Comparison of ENCODE assay signal across 9 mouse cellular contexts in genomic region chr2:4260324-4261058, GRCm38 (mm10).
DNase-seq lines count a peak whose midpoint lies in the region; ATAC-seq lines count a peak whose summit lies in the region.
"Had no signal": no experiment of that assay in that cellular context is flagged by ENCODE, and none has a peak within 500 bp of the region (broad histone marks: within the 10 kb centered on the region; RNA-seq: fewer than 3 reads in every experiment).

No protein-coding gene starts in this region.

- peaks cover 7% of the 10 kb centered on the region for H3K4me1 ChIP-seq in forebrain, embryonic 13.5 days
- H3K4me1 ChIP-seq in midbrain, embryonic 10.5 days = peaks cover 18% of the 10 kb centered on the region

- no peaks in the 10 kb centered on the region for H3K27me3 ChIP-seq in forebrain, embryonic 13.5 days
- H3K27me3 ChIP-seq in midbrain, embryonic 10.5 days (ENCODE audit: low read depth, poor library complexity, severe bottlenecking) = peaks cover 16% of the 10 kb centered on the region

- DNase-seq in 3T3-L1 (ENCODE audit: low read depth, low spot score) = peak; percentile 12
- DNase-seq in Muller cell, postnatal 12 days (ENCODE audit: inconsistent ontology term) = peak; percentile 81
- DNase-seq in midbrain, embryonic 10.5 days (ENCODE audit: low spot score) = peak; percentile 56
- DNase-seq in testis, postnatal 14 days (ENCODE audit: low spot score) = no peak
- no peak for DNase-seq in left cerebral cortex, postnatal 25 days (ENCODE audit: low spot score in 2 of 2)
- DNase-seq: liver had no signal

- H3K9me3 ChIP-seq in forebrain, embryonic 13.5 days (replicated peaks) = no peaks in the 10 kb centered on the region
- no peaks in the 10 kb centered on the region for H3K9me3 ChIP-seq in midbrain, embryonic 10.5 days (replicated peaks)

- no peaks in the 10 kb centered on the region for H3K36me3 ChIP-seq in forebrain, embryonic 13.5 days (ENCODE audit: poor library complexity, severe bottlenecking)
- no peaks in the 10 kb centered on the region for H3K36me3 ChIP-seq in midbrain, embryonic 10.5 days

- H3K9ac ChIP-seq in forebrain, embryonic 13.5 days = no peak overlapping the region

- H3K27ac ChIP-seq in forebrain, embryonic 13.5 days = no peak overlapping the region
- peak overlapping the region; percentile 69 for H3K27ac ChIP-seq in midbrain, embryonic 10.5 days (replicated peaks)

- no peak overlapping the region for H3K4me3 ChIP-seq in forebrain, embryonic 13.5 days
- H3K4me3 ChIP-seq in midbrain, embryonic 10.5 days = no peak overlapping the region

- ATAC-seq in forebrain, embryonic 13.5 days = peak; percentile 68
- ATAC-seq in monocyte, adult 5-6 weeks (replicated peaks; ENCODE audit: insufficient number of reproducible peaks, low FRiP score, low TSS enrichment, poor library complexity, severe bottlenecking) = no peak
- ATAC-seq: intestine, embryonic 16.5 days had no signal

- H3K4me2 ChIP-seq in forebrain, embryonic 13.5 days = no peak overlapping the region

- intact Hi-C loops in left cerebral cortex, postnatal 25 days (cut with DNase I) = no loop called here

- 25% methylated on average over 10 of the region's 10 CpGs for WGBS in forebrain, embryonic 13.5 days
- WGBS in midbrain, embryonic 10.5 days = 39% methylated on average over 10 of the region's 10 CpGs

Comparison
In these comparisons a context has a peak if more than half of its experiments do, and no peak if none do; other contexts are left out.
1. DNase-seq: peak in 3T3-L1 (single experiment), Muller cell, postnatal 12 days (single experiment) and midbrain, embryonic 10.5 days (single experiment); none in testis, postnatal 14 days (single experiment) and left cerebral cortex, postnatal 25 days (0 of 2).